Comparison of ENCODE assay signal across 8 mouse cellular contexts in the genomic region with DNA sequence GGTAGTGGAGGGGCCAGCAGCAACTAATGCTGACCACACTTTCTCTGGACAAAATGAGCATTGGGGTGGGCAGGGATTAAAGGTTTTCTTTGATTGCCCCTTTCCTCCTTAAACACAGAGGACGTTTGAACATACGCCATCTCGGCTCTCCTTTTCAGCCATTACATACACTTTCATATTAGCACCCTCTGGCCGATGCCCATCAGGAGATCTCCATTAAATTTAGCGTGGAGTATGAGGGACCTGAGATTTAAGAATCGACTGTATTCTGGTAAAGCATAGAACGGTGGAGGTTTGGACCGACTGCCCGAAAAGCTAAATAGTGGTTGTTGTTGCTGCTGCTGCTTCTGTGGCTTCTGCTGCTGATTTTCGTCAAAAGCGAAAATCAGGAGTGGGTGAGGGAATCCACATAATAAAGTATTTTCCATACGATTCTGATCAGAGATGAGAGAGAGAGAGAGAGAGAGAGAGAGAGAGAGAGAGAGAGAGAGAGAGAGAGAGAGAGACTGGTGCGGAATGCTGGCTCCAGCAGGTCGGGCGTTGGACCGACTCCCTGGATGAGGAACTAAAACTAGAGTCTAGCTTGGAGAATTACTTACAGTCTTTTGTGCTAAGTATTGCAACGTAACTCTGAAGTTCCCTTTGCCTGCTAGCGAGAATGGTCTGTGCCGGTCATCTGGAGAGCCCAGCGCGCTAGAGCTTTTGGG. TPM values are rescaled to one million over a fixed set of nuclear protein-coding genes. Genes with fewer than 3 reads are reported as not detected.
DNase-seq lines count a peak whose midpoint lies in the region; ATAC-seq and TF ChIP-seq lines count a peak whose summit lies in the region.

No protein-coding gene starts in this region.

- TF ChIP-seq CTCF in lung, embryonic 14.5 days (IDR thresholded peaks at IDR 0.05; ENCODE audit: low read depth), result no peak
- TF ChIP-seq CTCF in lung, adult 2 months (IDR thresholded peaks at IDR 0.05; ENCODE audit: insufficient read depth, low read length), result no peak

- WGBS in lung, embryonic 14.5 days, result under 1% methylated on average over 21 of the region's 21 CpGs
- 5% methylated on average over 21 of the region's 21 CpGs for WGBS in lung, adult 2 months
- WGBS in forebrain, embryonic 16.5 days, result 1% methylated on average over 21 of the region's 21 CpGs
- 1% methylated on average over 21 of the region's 21 CpGs for WGBS in limb, embryonic 12.5 days
- WGBS in stomach, embryonic 15.5 days, result 2% methylated on average over 21 of the region's 21 CpGs

- peaks cover 94% of the 10 kb centered on the region for H3K27me3 ChIP-seq in lung, embryonic 14.5 days (ENCODE audit: insufficient read depth, low read length)
- H3K27me3 ChIP-seq in forebrain, embryonic 16.5 days (replicated peaks; ENCODE audit: control insufficient read depth, insufficient read depth, low read length), result peaks cover 49% of the 10 kb centered on the region
- H3K27me3 ChIP-seq in limb, embryonic 12.5 days, result peaks cover 91% of the 10 kb centered on the region
- peaks cover 78% of the 10 kb centered on the region for H3K27me3 ChIP-seq in stomach, embryonic 15.5 days (replicated peaks)

- peak; percentile 54 for DNase-seq in lung, embryonic 14.5 days
- no peak for DNase-seq in lung, adult 2 months
- DNase-seq in left cerebral cortex, adult 11 months (ENCODE audit: low spot score), result no peak
- DNase-seq in MN1 (ENCODE audit: low spot score), result no peak

- no peak for ATAC-seq in lung, embryonic 14.5 days (ENCODE audit: insufficient read depth)
- no peak for ATAC-seq in forebrain, embryonic 16.5 days
- ATAC-seq in limb, embryonic 12.5 days (ENCODE audit: insufficient number of reproducible peaks, insufficient read depth, low FRiP score, low TSS enrichment, low read depth), result no peak
- no peak for ATAC-seq in stomach, embryonic 15.5 days (ENCODE audit: insufficient read depth, low FRiP score, low read depth)
- no peak for ATAC-seq in CD4-positive, CD25-positive, alpha-beta regulatory T cell, adult 4 months

- H3K4me1 ChIP-seq in lung, embryonic 14.5 days (ENCODE audit: insufficient read depth), result no peaks in the 10 kb centered on the region
- peaks cover 4% of the 10 kb centered on the region for H3K4me1 ChIP-seq in lung, adult 2 months (ENCODE audit: control insufficient read depth, insufficient read depth, low read length)
- peaks cover 30% of the 10 kb centered on the region for H3K4me1 ChIP-seq in forebrain, embryonic 16.5 days (replicated peaks; ENCODE audit: control insufficient read depth, insufficient read depth, low read length)
- peaks cover 36% of the 10 kb centered on the region for H3K4me1 ChIP-seq in limb, embryonic 12.5 days (replicated peaks)
- peaks cover 20% of the 10 kb centered on the region for H3K4me1 ChIP-seq in stomach, embryonic 15.5 days

- no peak for TF ChIP-seq POLR2A in lung, adult 2 months (IDR thresholded peaks at IDR 0.05; ENCODE audit: borderline replicate concordance, extremely low read depth, low read depth, low read length)

- H3K27ac ChIP-seq in lung, embryonic 14.5 days (ENCODE audit: low read depth), result no peak overlapping the region
- H3K27ac ChIP-seq in forebrain, embryonic 16.5 days (ENCODE audit: low read length), result no peak overlapping the region
- H3K27ac ChIP-seq in limb, embryonic 12.5 days, result no peak overlapping the region
- no peak overlapping the region for H3K27ac ChIP-seq in stomach, embryonic 15.5 days

- no peak overlapping the region for H3K9ac ChIP-seq in lung, embryonic 14.5 days
- H3K9ac ChIP-seq in forebrain, embryonic 16.5 days (replicated peaks; ENCODE audit: low read depth, low read length), result 0 out of 2 replicates have a peak overlapping the region, but pooled peaks have one; percentile 14
- no peak overlapping the region for H3K9ac ChIP-seq in limb, embryonic 12.5 days (replicated peaks)
- no peak overlapping the region for H3K9ac ChIP-seq in stomach, embryonic 15.5 days

- no peaks in the 10 kb centered on the region for H3K36me3 ChIP-seq in lung, embryonic 14.5 days (ENCODE audit: insufficient read depth)
- H3K36me3 ChIP-seq in forebrain, embryonic 16.5 days (ENCODE audit: control insufficient read depth, insufficient read depth), result no peaks in the 10 kb centered on the region
- no peaks in the 10 kb centered on the region for H3K36me3 ChIP-seq in limb, embryonic 12.5 days
- H3K36me3 ChIP-seq in stomach, embryonic 15.5 days, result no peaks in the 10 kb centered on the region

- H3K9me3 ChIP-seq in lung, embryonic 14.5 days (ENCODE audit: low read depth, low read length), result no peaks in the 10 kb centered on the region
- H3K9me3 ChIP-seq in forebrain, embryonic 16.5 days (ENCODE audit: control insufficient read depth, low read length), result no peaks in the 10 kb centered on the region
- H3K9me3 ChIP-seq in limb, embryonic 12.5 days, result no peaks in the 10 kb centered on the region
- H3K9me3 ChIP-seq in stomach, embryonic 15.5 days, result no peaks in the 10 kb centered on the region

- peak overlapping the region; percentile 44 for H3K4me2 ChIP-seq in lung, embryonic 14.5 days
- H3K4me2 ChIP-seq in forebrain, embryonic 16.5 days (ENCODE audit: low read length), result no peak overlapping the region; the same call in 1 of the 2 replicates
- peak overlapping the region; percentile 44 for H3K4me2 ChIP-seq in limb, embryonic 12.5 days
- peak overlapping the region; percentile 43 for H3K4me2 ChIP-seq in stomach, embryonic 15.5 days

- peak overlapping the region; percentile 17 for H3K4me3 ChIP-seq in lung, embryonic 14.5 days (ENCODE audit: low read depth, low read length)
- no peak overlapping the region for H3K4me3 ChIP-seq in lung, adult 2 months (replicated peaks; ENCODE audit: extremely low read depth, low read depth, low read length)
- H3K4me3 ChIP-seq in forebrain, embryonic 16.5 days (replicated peaks; ENCODE audit: low read length), result peak overlapping the region; percentile 5
- peak overlapping the region; percentile 23 for H3K4me3 ChIP-seq in limb, embryonic 12.5 days (replicated peaks)
- peak overlapping the region; percentile 20 for H3K4me3 ChIP-seq in stomach, embryonic 15.5 days (replicated peaks)

RNA-seq across cellular contexts. Expression of a gene that starts 1.2 kb away (rescaled TPM):
- polyA plus RNA-seq in lung, embryonic 14.5 days (2014; fragmentation: Nextera tagmentation; extraction: Ambion mirVana), result not detected in 2 replicates
- polyA plus RNA-seq in lung, adult 2 months (2012; rRNA removed), result 0.14 and 0.24 TPM in 2 replicates
- polyA plus RNA-seq in forebrain, embryonic 16.5 days (2015; fragmentation: Nextera tagmentation; extraction: Ambion mirVana), result 21.5 and 35.3 TPM in 2 replicates
- 0.36 and 0.79 TPM in 2 replicates for polyA plus RNA-seq in limb, embryonic 12.5 days (2016; fragmentation: Nextera tagmentation; extraction: Ambion mirVana)
- 0.22 and 0.24 TPM in 2 replicates for polyA plus RNA-seq in stomach, embryonic 15.5 days (2015; fragmentation: Nextera tagmentation; extraction: Ambion mirVana)
- polyA plus RNA-seq in CD4-positive, CD25-positive, alpha-beta regulatory T cell, adult 4 months (2017; shearing (Covaris generic)), result not detected

Comparison
In these comparisons a context has a peak if more than half of its experiments do, and no peak if none do; other contexts are left out.
1. RNA of a gene that starts 1.2 kb away (polyA plus RNA-seq): 21.5 to 35.3 TPM in forebrain, embryonic 16.5 days; 0.36 to 0.79 TPM in limb, embryonic 12.5 days, 0.22 to 0.24 TPM in stomach, embryonic 15.5 days, 0.14 to 0.24 TPM in lung, adult 2 months, not detected in lung, embryonic 14.5 days and not detected in CD4-positive, CD25-positive, alpha-beta regulatory T cell, adult 4 months; every median in the first group is over 10 times any median in the second.